Mouse (Mus musculus) CD4-positive, CD25-positive, alpha-beta regulatory T cell, adult 2 months (primary cell): ENCODE measurements around the gene Retreg3.

Experiments
- DNase-seq: peaks from one replicate; pipeline ENCODE4 v3.0.0-alpha.2; 2012; ENCODE audit warnings: low read depth, low spot score

Gene Retreg3

GRCm38 (mm10) chr11:101119131-101119760 lies 447 bp downstream of the Retreg3 start:
- no peak for DNase-seq

GRCm38 (mm10) chr11:101118105-101118504 lies 1.6 kb downstream of the Retreg3 start:
- DNase-seq, result peak; percentile 29

DNA sequence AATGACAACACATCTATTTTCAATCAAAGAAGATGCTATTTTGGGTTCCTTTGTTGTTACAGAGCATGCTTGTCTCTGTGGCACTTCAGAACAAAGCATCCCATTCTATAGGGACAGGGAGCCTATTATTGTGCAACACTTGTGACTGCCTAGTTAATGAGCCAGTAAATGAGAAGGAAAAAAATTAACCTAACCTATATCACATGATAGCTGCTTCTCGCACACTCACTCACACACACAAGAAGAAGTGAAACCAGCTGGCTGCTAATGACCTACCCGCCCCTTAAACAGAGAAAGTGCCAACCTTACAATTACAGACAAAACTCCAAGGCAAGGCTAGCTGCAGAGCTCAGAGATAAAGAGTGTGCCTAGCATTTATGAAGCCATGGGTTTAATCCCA lies 4.1 kb downstream of the Retreg3 start:
- no peak for DNase-seq

DNA sequence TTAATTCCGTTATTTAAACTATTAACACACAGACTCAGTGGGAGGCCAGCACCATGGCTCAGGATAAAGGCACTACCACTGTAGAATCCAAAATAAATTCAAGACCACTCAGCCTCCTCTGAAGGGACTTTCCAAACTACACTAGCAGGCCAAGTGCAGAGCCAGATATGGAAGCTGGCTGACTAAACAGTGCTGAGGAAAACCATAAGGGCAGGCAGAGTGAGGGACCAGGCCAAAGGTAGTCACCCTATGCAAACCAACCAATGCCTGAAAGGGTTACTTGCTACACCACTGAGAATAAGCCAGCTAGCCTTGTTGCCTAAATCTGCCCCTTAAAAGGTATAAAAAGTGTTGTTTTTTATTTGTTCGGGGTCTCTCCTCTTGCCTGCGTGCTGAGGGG lies 7.5 kb downstream of the Retreg3 start:
- no peak for DNase-seq

DNA sequence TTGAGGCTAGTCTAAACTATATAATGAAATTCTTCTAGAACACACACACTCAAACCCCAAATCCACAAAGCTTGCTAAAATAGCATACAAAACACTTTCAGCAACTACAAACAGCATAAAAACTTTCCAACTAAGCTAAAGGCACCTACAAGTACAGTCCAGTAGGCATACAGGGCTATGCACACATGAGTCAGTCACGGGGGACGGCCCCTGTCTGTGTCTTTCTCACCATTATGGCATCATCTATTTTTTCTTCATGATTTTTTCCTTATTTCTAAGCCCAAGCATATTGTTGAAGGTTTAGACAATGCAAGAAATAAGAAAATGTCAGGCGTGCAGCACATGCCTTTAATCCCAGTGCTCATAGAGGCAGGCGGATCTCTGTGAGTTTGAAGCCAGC lies 8.5 kb downstream of the Retreg3 start:
- no peak for DNase-seq

- DNase-seq, result no peak
These were observed 9.0 kb downstream of the Retreg3 start for GRCm38 (mm10) chr11:101110708-101111107.

DNA sequence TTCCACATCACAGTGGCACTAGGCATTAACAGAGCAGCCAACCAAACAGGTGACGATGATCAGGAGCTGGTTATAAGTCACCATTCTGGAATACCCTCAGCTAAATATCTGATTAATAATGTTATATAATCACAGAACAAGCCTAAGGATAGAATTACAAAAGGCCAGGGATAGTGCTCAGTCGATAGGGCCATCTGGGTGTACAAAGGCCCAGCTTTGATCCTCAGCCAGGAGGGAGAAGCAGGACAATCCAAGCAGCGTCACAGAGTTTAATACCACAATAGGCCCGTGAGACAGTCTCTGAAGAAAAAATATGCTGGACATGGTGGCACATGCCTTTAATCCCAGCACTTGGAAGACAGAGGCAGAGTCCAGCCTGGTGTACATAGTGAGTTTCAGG lies 10.3 kb downstream of the Retreg3 start:
- no peak for DNase-seq

GRCm38 (mm10) chr11:101103011-101103410 lies 16.7 kb downstream of the Retreg3 start:
- no peak for DNase-seq

DNA sequence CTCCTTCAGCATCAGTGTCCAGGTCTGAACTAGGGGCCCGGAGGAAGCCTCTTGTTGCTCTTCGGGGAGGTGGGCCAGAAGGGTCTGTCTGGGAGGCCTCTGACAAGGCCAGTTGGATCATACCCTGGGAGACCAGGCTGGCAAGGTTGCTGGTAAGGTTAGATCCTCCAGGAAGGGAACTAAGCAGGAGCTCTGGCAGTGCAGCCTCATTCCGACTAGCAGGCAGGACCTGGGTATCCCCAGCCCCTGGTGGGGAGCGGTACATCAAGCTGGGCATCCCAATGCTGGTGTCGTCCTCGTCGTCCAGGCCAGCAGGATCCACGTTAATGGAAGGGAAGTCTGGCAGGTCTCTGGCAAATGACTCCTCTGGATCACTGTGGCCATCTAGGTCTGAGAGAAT lies 21.5 kb downstream of the Retreg3 start:
- DNase-seq, result no peak

DNA sequence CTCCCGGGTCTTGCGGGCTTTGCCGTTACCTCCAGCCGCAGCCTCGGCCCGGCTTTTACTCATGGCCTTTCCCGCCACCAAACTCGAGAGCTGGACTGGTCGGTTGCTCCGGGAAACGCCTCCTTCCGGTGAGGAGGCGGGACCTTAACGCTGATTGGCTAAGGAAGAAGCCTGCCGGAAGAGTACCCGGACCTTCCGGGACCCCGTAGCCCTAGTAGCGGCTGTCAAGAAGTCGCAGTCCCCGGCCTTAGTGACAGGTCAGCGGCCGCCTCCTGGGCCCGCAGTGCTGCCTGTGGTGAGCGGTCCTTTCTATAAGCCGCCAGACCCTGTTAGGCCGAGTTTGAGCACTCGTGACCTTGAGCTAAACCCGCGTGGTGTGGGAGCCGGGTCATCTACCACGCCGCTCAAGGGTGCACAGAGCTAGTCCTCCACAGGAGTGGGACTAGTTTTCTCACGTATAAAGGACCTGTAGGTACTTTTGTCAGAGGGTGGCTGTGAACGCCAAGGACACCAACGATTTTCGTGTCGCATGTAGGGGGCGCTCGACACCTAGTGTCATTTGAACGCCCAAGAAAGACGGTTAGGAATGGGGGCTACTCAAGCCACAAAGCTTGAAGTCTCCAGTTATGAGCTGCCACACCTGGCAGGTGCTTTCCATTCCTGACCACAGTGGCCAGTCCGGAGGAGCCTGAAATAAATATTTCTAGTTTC lies 24.2 kb downstream of the Retreg3 start, which contains the start of gene Psmc3ip:
Gene Psmc3ip, minus strand, starts transcription at position 123 of the 711 bp plus-strand sequence.
- DNase-seq, result peak; percentile 92

GRCm38 (mm10) chr11:101094930-101095313 lies 24.8 kb downstream of the Retreg3 start:
- no peak for DNase-seq

GRCm38 (mm10) chr11:101089931-101090330 lies 29.8 kb downstream of the Retreg3 start:
- no peak for DNase-seq

- no peak for DNase-seq
These were observed 32.0 kb downstream of the Retreg3 start for GRCm38 (mm10) chr11:101087682-101088055.

GRCm38 (mm10) chr11:101086756-101087681 lies 32.7 kb downstream of the Retreg3 start, which contains the start of gene Mlx:
TSS of gene Mlx (plus strand) at chr11:101087277.
- peak; percentile 94 for DNase-seq

- DNase-seq, result no peak
These were observed 33.4 kb downstream of the Retreg3 start for GRCm38 (mm10) chr11:101086323-101086674.

DNA sequence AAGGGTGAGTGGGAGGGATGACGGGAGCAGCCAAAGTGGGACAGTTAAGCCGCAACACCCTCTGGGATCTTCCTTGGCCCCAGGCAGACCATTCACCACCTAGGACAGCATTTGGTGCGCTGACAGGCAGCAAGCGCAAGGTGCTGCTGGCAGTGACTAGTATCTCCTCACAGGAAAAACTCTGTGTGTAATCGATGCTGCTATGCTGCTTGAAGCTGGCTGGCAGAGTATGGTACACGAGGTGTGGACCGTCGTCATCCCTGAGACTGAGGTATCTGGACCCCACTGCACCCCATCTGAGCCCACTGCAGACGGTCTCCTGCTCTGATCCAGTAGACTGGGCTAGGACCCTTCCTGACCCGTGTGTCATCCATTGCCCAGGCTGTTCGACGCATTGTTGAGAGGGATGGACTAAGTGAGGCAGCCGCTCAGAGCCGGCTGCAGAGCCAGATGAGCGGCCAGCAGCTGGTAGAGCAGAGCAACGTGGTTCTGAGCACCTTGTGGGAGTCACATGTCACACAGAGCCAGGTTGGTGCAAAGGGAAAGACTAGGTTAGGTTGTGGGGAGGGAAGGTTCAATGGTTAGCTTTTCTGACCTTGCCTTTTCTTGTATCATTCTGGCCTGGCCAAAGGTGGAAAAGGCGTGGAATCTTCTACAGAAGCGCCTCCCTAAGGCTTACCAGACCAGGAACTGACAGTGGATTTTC lies 33.9 kb downstream of the Retreg3 start:
- DNase-seq, result no peak

DNA sequence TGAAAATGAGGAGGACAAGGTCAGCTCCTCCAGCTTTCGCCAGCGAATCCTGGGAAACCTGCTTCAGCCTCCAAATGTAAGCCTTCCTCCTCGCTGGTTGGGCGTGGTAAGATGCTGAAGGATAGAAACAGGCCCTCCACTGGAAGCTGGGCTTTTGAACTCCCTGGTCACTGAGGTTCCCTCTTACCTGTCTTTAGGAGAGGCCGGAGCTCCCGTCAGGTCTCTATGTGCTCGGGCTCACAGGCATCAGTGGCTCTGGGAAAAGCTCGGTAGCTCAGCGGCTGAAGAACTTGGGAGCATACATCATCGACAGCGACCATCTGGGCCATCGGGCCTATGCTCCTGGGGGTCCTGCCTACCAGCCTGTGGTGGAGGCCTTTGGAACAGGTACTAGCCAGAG lies 34.9 kb downstream of the Retreg3 start:
- no peak for DNase-seq

GRCm38 (mm10) chr11:101084246-101084645 lies 35.4 kb downstream of the Retreg3 start:
- DNase-seq, result no peak

DNA sequence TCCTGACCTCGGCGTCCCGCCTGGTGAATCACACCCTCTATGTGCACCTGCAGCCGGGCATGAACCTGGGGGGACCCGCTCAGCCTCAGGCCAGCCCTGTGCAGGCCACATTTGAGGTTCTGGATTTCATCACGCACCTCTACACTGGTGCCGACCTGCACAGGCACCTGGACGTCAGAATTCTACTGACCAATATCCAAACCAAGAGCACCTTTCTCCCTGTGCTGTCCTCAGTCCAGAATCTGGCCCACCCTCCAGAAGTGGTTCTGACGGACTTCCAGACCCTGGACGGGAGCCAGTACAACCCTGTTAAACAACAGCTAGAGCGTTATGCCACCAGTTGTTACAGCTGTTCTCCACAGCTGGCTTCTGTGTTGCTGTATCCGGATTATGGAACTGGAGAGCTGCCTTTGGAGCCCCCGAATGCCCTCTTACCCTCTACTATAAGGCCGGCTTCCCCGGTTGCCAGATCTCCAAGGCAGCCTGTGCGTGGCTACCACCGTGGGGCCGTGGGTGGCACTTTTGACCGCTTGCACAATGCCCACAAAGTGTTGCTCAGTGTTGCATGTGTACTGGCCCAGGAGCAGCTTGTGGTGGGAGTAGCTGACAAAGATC lies 36.5 kb downstream of the Retreg3 start:
- no peak for DNase-seq

- peak; percentile 91 for DNase-seq
These were observed 37.2 kb downstream of the Retreg3 start, which contains the start of gene Coasy for GRCm38 (mm10) chr11:101082208-101083082. TSS of gene Coasy (plus strand) at chr11:101082565.
